Mouse (Mus musculus): ENCODE measurements at regions not wholly inside any gene's neighbourhood (a gene's known extent, or its start where the extent isn't known, plus 50 kb on each side); places are given as distances from the start of the nearest gene placed in this dataset.
A peak's percentile ranks its signal among the peaks of the same experiment; 100 is the strongest.
"Not testable (repeated sequence)": the region's sequence is repeated elsewhere in the genome, so short reads cannot be mapped to it uniquely, and the experiment has no call there.

- WGBS, result 45% methylated on average over 4 of the region's 4 CpGs
- Histone ChIP-seq H3K9ac (no peak overlapping the region), H3K4me2 (ENCODE audit: low read depth) (no peak overlapping the region), H3K9me3 (ENCODE audit: low read length) (no peaks in the 10 kb centered on the region), H3K36me3 (ENCODE audit: insufficient read depth) (no peaks in the 10 kb centered on the region), H3K4me3 (ENCODE audit: low read depth, low read length) (no peak overlapping the region), H3K4me1 (ENCODE audit: insufficient read depth) (0 out of 2 replicates have a peak, but pooled peaks cover 6% of the 10 kb centered on the region), H3K27me3 (ENCODE audit: insufficient read depth, low read length) (no peaks in the 10 kb centered on the region), H3K27ac (ENCODE audit: low read depth, low read length) (no peak overlapping the region)
- peak; percentile 48 for DNase-seq
- peak; percentile 81 for TF ChIP-seq CTCF (IDR thresholded peaks at IDR 0.05; ENCODE audit: low read depth)
- no peak; the same call in 1 of the 2 replicates for ATAC-seq
Measured at GRCm38 (mm10) chr12:15606095-15606494, 210.6 kb downstream of the Trib2 start.

- WGBS, result 84% methylated on average over 1 of the region's 1 CpGs
- Histone ChIP-seq H3K27me3 (ENCODE audit: insufficient read depth, low read length) (no peaks in the 10 kb centered on the region), H3K9me3 (ENCODE audit: low read length) (no peaks in the 10 kb centered on the region), H3K4me3 (ENCODE audit: low read depth, low read length) (no peak overlapping the region), H3K9ac (no peak overlapping the region), H3K4me2 (ENCODE audit: low read depth) (no peak overlapping the region), H3K4me1 (ENCODE audit: insufficient read depth) (0 out of 2 replicates have a peak, but pooled peaks cover 6% of the 10 kb centered on the region), H3K27ac (ENCODE audit: low read depth, low read length) (no peak overlapping the region), H3K36me3 (ENCODE audit: insufficient read depth) (no peaks in the 10 kb centered on the region)
- ATAC-seq (no peak), DNase-seq (no peak)
- TF ChIP-seq CTCF (IDR thresholded peaks at IDR 0.05; ENCODE audit: low read depth), result 0 out of 2 replicates have a peak, but pooled peaks have one; percentile 7
Measured at GRCm38 (mm10) chr12:15604630-15605029, 212.1 kb downstream of the Trib2 start.

- no peaks in the 10 kb centered on the region for H3K36me3 ChIP-seq (ENCODE audit: insufficient read depth)
- H3K9ac ChIP-seq, result no peak overlapping the region
- H3K27ac ChIP-seq (ENCODE audit: low read depth, low read length), result no peak overlapping the region
- no peak overlapping the region for H3K4me3 ChIP-seq (ENCODE audit: low read depth, low read length)
- no peaks in the 10 kb centered on the region for H3K27me3 ChIP-seq (ENCODE audit: insufficient read depth, low read length)
- H3K4me1 ChIP-seq (ENCODE audit: insufficient read depth), result 0 out of 2 replicates have a peak, but pooled peaks cover 6% of the 10 kb centered on the region
- DNase-seq (no peak), ATAC-seq (no peak)
- no peaks in the 10 kb centered on the region for H3K9me3 ChIP-seq (ENCODE audit: low read length)
- no peak for TF ChIP-seq CTCF (IDR thresholded peaks at IDR 0.05; ENCODE audit: low read depth)
- no peak overlapping the region for H3K4me2 ChIP-seq (ENCODE audit: low read depth)
- WGBS, result 57% methylated on average over 5 of the region's 5 CpGs
Measured at GRCm38 (mm10) chr12:15603885-15604284, 212.8 kb downstream of the Trib2 start.

GRCm38 (mm10) chr12:15603319-15603718 is 213.4 kb downstream of the Trib2 start:
- WGBS, result 46% methylated on average over 5 of the region's 5 CpGs
- no peak overlapping the region for H3K4me3 ChIP-seq (ENCODE audit: low read depth, low read length)
- TF ChIP-seq CTCF (IDR thresholded peaks at IDR 0.05; ENCODE audit: low read depth), result no peak
- no peak overlapping the region for H3K4me2 ChIP-seq (ENCODE audit: low read depth)
- DNase-seq (peak; percentile 28), ATAC-seq (peak; percentile 43; the same call in 1 of the 2 replicates)
- no peaks in the 10 kb centered on the region for H3K36me3 ChIP-seq (ENCODE audit: insufficient read depth)
- no peaks in the 10 kb centered on the region for H3K9me3 ChIP-seq (ENCODE audit: low read length)
- H3K4me1 ChIP-seq (ENCODE audit: insufficient read depth), result 0 out of 2 replicates have a peak, but pooled peaks cover 6% of the 10 kb centered on the region
- H3K9ac ChIP-seq, result no peak overlapping the region
- H3K27ac ChIP-seq (ENCODE audit: low read depth, low read length), result no peak overlapping the region
- H3K27me3 ChIP-seq (ENCODE audit: insufficient read depth, low read length), result no peaks in the 10 kb centered on the region

GRCm38 (mm10) chr12:15594704-15595103 is 222.0 kb downstream of the Trib2 start:
- Histone ChIP-seq H3K4me2 (ENCODE audit: low read depth) (no peak overlapping the region), H3K4me1 (ENCODE audit: insufficient read depth) (no peaks in the 10 kb centered on the region), H3K4me3 (ENCODE audit: low read depth, low read length) (no peak overlapping the region), H3K9ac (no peak overlapping the region), H3K27me3 (ENCODE audit: insufficient read depth, low read length) (no peaks in the 10 kb centered on the region), H3K9me3 (ENCODE audit: low read length) (no peaks in the 10 kb centered on the region), H3K36me3 (ENCODE audit: insufficient read depth) (no peaks in the 10 kb centered on the region), H3K27ac (ENCODE audit: low read depth, low read length) (no peak overlapping the region)
- no peak for TF ChIP-seq CTCF (IDR thresholded peaks at IDR 0.05; ENCODE audit: low read depth)
- no peak for ATAC-seq
- DNase-seq, result no peak
- 57% methylated on average over 2 of the region's 2 CpGs for WGBS

DNA sequence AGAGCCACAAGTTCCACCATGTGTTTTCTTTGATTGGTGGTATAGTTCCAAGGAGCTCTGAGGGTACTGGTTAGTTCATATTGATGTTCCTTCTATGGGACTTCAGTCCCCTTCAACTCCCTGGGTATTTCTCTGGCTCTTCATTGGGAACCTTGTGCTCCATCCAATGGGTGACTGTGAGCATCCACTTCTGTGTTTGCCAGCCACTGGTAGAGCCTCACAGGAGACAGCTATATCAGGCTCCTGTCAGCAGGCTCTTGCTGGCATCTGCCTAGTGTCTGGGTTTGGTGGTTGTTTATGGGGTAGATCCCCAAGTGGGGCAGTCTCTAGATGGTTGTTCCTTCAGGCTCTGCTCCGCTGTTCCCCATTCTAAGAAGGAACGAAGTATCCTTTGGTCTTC is 228.9 kb downstream of the Trib2 start:
- H3K36me3 ChIP-seq (ENCODE audit: insufficient read depth); H3K9me3 ChIP-seq (ENCODE audit: low read length); ATAC-seq; H3K4me2 ChIP-seq (ENCODE audit: low read depth); H3K4me1 ChIP-seq (ENCODE audit: insufficient read depth); H3K4me3 ChIP-seq (ENCODE audit: low read depth, low read length); DNase-seq; H3K9ac ChIP-seq; H3K27me3 ChIP-seq (ENCODE audit: insufficient read depth, low read length); H3K27ac ChIP-seq (ENCODE audit: low read depth, low read length): not testable (repeated sequence)
- WGBS, result 99% methylated on average over 2 of the region's 2 CpGs

DNA sequence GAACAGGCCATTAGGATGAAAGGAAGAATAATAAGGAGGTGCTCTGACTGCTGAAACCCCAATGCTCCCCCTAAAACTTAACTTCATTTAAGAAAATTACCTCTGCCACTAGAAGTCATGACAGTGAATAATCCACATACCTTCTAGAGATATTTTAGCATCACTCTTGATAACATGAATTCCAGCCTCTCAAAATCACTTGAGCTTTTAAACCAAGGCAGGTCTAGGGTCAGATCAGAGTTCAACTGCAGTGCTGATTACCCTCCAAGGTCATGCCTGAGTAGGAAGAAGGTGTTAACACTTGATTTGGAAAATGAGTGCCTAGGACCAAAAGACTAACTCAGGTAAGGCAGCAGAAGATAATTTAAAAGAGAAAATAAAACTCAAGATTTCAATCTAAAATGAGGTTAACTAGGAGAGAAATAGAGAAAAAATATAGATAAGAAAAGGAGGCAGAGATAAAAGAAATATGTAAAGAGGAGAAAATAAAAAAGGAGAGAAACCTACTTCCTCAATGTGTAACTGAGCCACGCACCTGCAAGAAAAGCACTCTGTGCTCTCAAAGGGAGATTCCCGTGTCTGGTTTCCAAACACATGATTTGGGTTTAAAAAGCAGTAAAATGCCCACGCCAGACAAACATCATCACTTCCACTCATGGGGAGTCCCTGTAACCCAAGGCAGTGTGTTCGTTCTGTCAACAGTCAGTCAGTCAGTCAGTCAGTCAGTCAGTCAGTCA is 229.8 kb downstream of the Trib2 start:
- H3K27ac ChIP-seq (ENCODE audit: low read depth, low read length), result no peak overlapping the region
- 91% methylated on average over 4 of the region's 4 CpGs for WGBS
- no peak for ATAC-seq
- H3K9ac ChIP-seq, result no peak overlapping the region
- no peak for TF ChIP-seq CTCF (IDR thresholded peaks at IDR 0.05; ENCODE audit: low read depth)
- no peaks in the 10 kb centered on the region for H3K36me3 ChIP-seq (ENCODE audit: insufficient read depth)
- H3K4me3 ChIP-seq (ENCODE audit: low read depth, low read length), result no peak overlapping the region
- H3K27me3 ChIP-seq (ENCODE audit: insufficient read depth, low read length), result no peaks in the 10 kb centered on the region
- H3K4me1 ChIP-seq (ENCODE audit: insufficient read depth), result no peaks in the 10 kb centered on the region
- no peaks in the 10 kb centered on the region for H3K9me3 ChIP-seq (ENCODE audit: low read length)
- no peak for DNase-seq
- no peak overlapping the region for H3K4me2 ChIP-seq (ENCODE audit: low read depth)
